Mouse (Mus musculus): ENCODE data around the gene Robo2.

The Robo2 gene

GRCm38 (mm10) chr16:73957675-73958523 lies 453.7 kb downstream of the Robo2 start:
- no peak for DNase-seq (ENCODE audit: low read depth in 1 of 2, low spot score in 2 of 2)

GRCm38 (mm10) chr16:73946171-73946570 lies 465.5 kb downstream of the Robo2 start:
- no peak for DNase-seq (ENCODE audit: low read depth in 1 of 2, low spot score in 2 of 2)

GRCm38 (mm10) chr16:73940211-73940541 lies 471.4 kb downstream of the Robo2 start:
- DNase-seq (ENCODE audit: low read depth in 1 of 2, low spot score in 2 of 2): no peak

- DNase-seq (ENCODE audit: low read depth in 1 of 2, low spot score in 2 of 2): no peak
These were observed 472.0 kb downstream of the Robo2 start for GRCm38 (mm10) chr16:73939423-73940210.

- DNase-seq (ENCODE audit: low read depth in 1 of 2, low spot score in 2 of 2): no peak
These were observed 481.3 kb downstream of the Robo2 start for GRCm38 (mm10) chr16:73930323-73930722.

- no peak for DNase-seq (ENCODE audit: low read depth in 1 of 2, low spot score in 2 of 2)
These were observed 484.1 kb downstream of the Robo2 start for GRCm38 (mm10) chr16:73927481-73927880.

GRCm38 (mm10) chr16:73915425-73915824 lies 496.2 kb downstream of the Robo2 start:
- DNase-seq (ENCODE audit: low read depth in 1 of 2, low spot score in 2 of 2): no peak

- DNase-seq (ENCODE audit: low read depth in 1 of 2, low spot score in 2 of 2): no peak
These were observed 496.7 kb downstream of the Robo2 start for GRCm38 (mm10) chr16:73914936-73915335.

- no peak for DNase-seq (ENCODE audit: low read depth in 1 of 2, low spot score in 2 of 2)
These were observed 503.1 kb downstream of the Robo2 start for GRCm38 (mm10) chr16:73908504-73908903.

GRCm38 (mm10) chr16:73896856-73897255 lies 514.8 kb downstream of the Robo2 start:
- DNase-seq (ENCODE audit: low read depth in 1 of 2, low spot score in 2 of 2): no peak

- DNase-seq (ENCODE audit: low read depth in 1 of 2, low spot score in 2 of 2): no peak
These were observed 529.7 kb downstream of the Robo2 start for GRCm38 (mm10) chr16:73881911-73882310.

- no peak for DNase-seq (ENCODE audit: low read depth in 1 of 2, low spot score in 2 of 2)
These were observed 533.7 kb downstream of the Robo2 start for GRCm38 (mm10) chr16:73877973-73878372.

GRCm38 (mm10) chr16:73874991-73875390 lies 536.6 kb downstream of the Robo2 start:
- no peak for DNase-seq (ENCODE audit: low read depth in 1 of 2, low spot score in 2 of 2)

- no peak for DNase-seq (ENCODE audit: low read depth in 1 of 2, low spot score in 2 of 2)
These were observed 537.6 kb downstream of the Robo2 start for GRCm38 (mm10) chr16:73873828-73874558.

GRCm38 (mm10) chr16:73870296-73870695 lies 541.3 kb downstream of the Robo2 start:
- no peak for DNase-seq (ENCODE audit: low read depth in 1 of 2, low spot score in 2 of 2)

GRCm38 (mm10) chr16:73869527-73870212 lies 542.0 kb downstream of the Robo2 start:
- no peak for DNase-seq (ENCODE audit: low read depth in 1 of 2, low spot score in 2 of 2)

- no peak for DNase-seq (ENCODE audit: low read depth in 1 of 2, low spot score in 2 of 2)
These were observed 547.0 kb downstream of the Robo2 start for GRCm38 (mm10) chr16:73864625-73865024.

- DNase-seq (ENCODE audit: low read depth in 1 of 2, low spot score in 2 of 2): no peak
These were observed 547.9 kb downstream of the Robo2 start for GRCm38 (mm10) chr16:73863748-73864147.

- DNase-seq (ENCODE audit: low read depth in 1 of 2, low spot score in 2 of 2): no peak
These were observed 552.9 kb downstream of the Robo2 start for GRCm38 (mm10) chr16:73858717-73859116.

- DNase-seq (ENCODE audit: low read depth in 1 of 2, low spot score in 2 of 2): no peak
These were observed 555.8 kb downstream of the Robo2 start for GRCm38 (mm10) chr16:73855821-73856220.
